Mouse (Mus musculus): ENCODE results near the gene Ankrd13d. TPM values are rescaled to one million over a fixed set of nuclear protein-coding genes. Genes with fewer than 3 reads are reported as not detected.

Ankrd13d gene
- total and polyA plus RNA-seq, 3 experiments: 0.96 to 2.6 TPM; not detected in 1

- Histone ChIP-seq H3K27ac (ENCODE audit: control insufficient read depth, low read depth, low read length) (peak overlapping the region; percentile 92; the same call in 1 of the 2 replicates), H3K4me1 (ENCODE audit: control insufficient read depth in 1 of 2, insufficient read depth in 2 of 2, low read length in 2 of 2) (peaks cover 17 to 33% of the 10 kb centered on the region in 2 experiments), H3K36me3 (ENCODE audit: control insufficient read depth in 1 of 2, insufficient read depth in 2 of 2, low read length in 2 of 2) (peaks cover 3 to 22% of the 10 kb centered on the region in 2 experiments; a peak in 3 of 4 replicates), H3K27me3 (ENCODE audit: control insufficient read depth in 1 of 2, insufficient read depth in 2 of 2, low read length in 2 of 2) (no peaks in the 10 kb centered on the region), H3K9ac (ENCODE audit: control insufficient read depth, low read depth, low read length, poor library complexity, severe bottlenecking) (no peak overlapping the region), H3K79me2 (ENCODE audit: control insufficient read depth, insufficient read depth, low read length, poor library complexity) (peaks cover 40% of the 10 kb centered on the region), H3K9me3 (replicated peaks; ENCODE audit: insufficient read depth, low read length) (no peaks in the 10 kb centered on the region), H3K4me3 (ENCODE audit: control insufficient read depth in 1 of 2, insufficient read depth in 1 of 2, low read depth in 2 of 2, low read length in 2 of 2) (no peak overlapping the region)
- TF ChIP-seq ZNF384 (IDR thresholded peaks at IDR 0.05; ENCODE audit: low read depth, low read length) (no peak), UBTF (IDR thresholded peaks at IDR 0.05; ENCODE audit: borderline replicate concordance, insufficient read depth, low read depth, low read length) (no peak), GABPA (IDR thresholded peaks at IDR 0.05; ENCODE audit: low read depth, low read length) (no peak), CHD1 (IDR thresholded peaks at IDR 0.05; ENCODE audit: low read depth, low read length) (no peak), NELFE (IDR thresholded peaks at IDR 0.05; ENCODE audit: low read depth, low read length) (no peak), POLR2A (IDR thresholded peaks at IDR 0.05; ENCODE audit: control insufficient read depth in 1 of 2, insufficient read depth in 1 of 2, low read depth in 1 of 2, low read length in 2 of 2, poor library complexity in 1 of 2) (no peak), MYC (IDR thresholded peaks at IDR 0.05; ENCODE audit: low read depth, low read length) (no peak), BHLHE40 (IDR thresholded peaks at IDR 0.05; ENCODE audit: borderline replicate concordance, low read depth, low read length) (no peak), HCFC1 (IDR thresholded peaks at IDR 0.05; ENCODE audit: low read depth, low read length) (no peak), TBP (IDR thresholded peaks at IDR 0.05; ENCODE audit: low read depth, low read length) (no peak), POLR2AphosphoS2 (IDR thresholded peaks at IDR 0.05; ENCODE audit: low read length) (no peak), ETS1 (IDR thresholded peaks at IDR 0.05; ENCODE audit: low read depth, low read length) (no peak), E2F4 (IDR thresholded peaks at IDR 0.05; ENCODE audit: borderline replicate concordance, low read depth, low read length) (no peak)
- no peak for DNase-seq (ENCODE audit: low read depth, low spot score)
Measured at GRCm38 (mm10) chr19:4295391-4295790, 12.5 kb upstream of the Ankrd13d start.

- H3K4me3 ChIP-seq (ENCODE audit: control insufficient read depth in 1 of 2, insufficient read depth in 1 of 2, low read depth in 2 of 2, low read length in 2 of 2): peak overlapping the region; percentile 8 to 33; a peak in 2 of 4 replicates
- peaks cover 10 to 26% of the 10 kb centered on the region in 2 experiments for H3K4me1 ChIP-seq (ENCODE audit: control insufficient read depth in 1 of 2, insufficient read depth in 2 of 2, low read length in 2 of 2)
- H3K36me3 ChIP-seq (ENCODE audit: control insufficient read depth in 1 of 2, insufficient read depth in 2 of 2, low read length in 2 of 2): peaks cover 5 to 17% of the 10 kb centered on the region in 2 experiments; a peak in 3 of 4 replicates
- H3K27ac ChIP-seq (ENCODE audit: control insufficient read depth, low read depth, low read length): peak overlapping the region; percentile 92
- no peaks in the 10 kb centered on the region for H3K27me3 ChIP-seq (ENCODE audit: control insufficient read depth in 1 of 2, insufficient read depth in 2 of 2, low read length in 2 of 2)
- DNase-seq (ENCODE audit: low read depth, low spot score): peak; percentile 96
- peaks cover 39% of the 10 kb centered on the region for H3K79me2 ChIP-seq (ENCODE audit: control insufficient read depth, insufficient read depth, low read length, poor library complexity)
- H3K9me3 ChIP-seq (replicated peaks; ENCODE audit: insufficient read depth, low read length): no peaks in the 10 kb centered on the region
- H3K9ac ChIP-seq (ENCODE audit: control insufficient read depth, low read depth, low read length, poor library complexity, severe bottlenecking): peak overlapping the region; percentile 59
- TF ChIP-seq TBP (IDR thresholded peaks at IDR 0.05; ENCODE audit: low read depth, low read length) (peak; percentile 54; the same call in 1 of the 2 replicates), UBTF (IDR thresholded peaks at IDR 0.05; ENCODE audit: borderline replicate concordance, insufficient read depth, low read depth, low read length) (no peak), NELFE (IDR thresholded peaks at IDR 0.05; ENCODE audit: low read depth, low read length) (peak; percentile 50), EP300 (IDR thresholded peaks at IDR 0.05; ENCODE audit: low read depth in 1 of 2, low read length in 2 of 2) (peak; percentile 83 to 90), ZMIZ1 (IDR thresholded peaks at IDR 0.05; ENCODE audit: low read depth, low read length) (peak; percentile 21; the same call in 1 of the 2 replicates), ZNF384 (IDR thresholded peaks at IDR 0.05; ENCODE audit: low read depth, low read length) (no peak; the same call in 1 of the 2 replicates), TAL1 (IDR thresholded peaks at IDR 0.05; ENCODE audit: low read length) (peak; percentile 23; the same call in 1 of the 2 replicates), KAT2A (conservative IDR thresholded peaks at IDR 0.05; ENCODE audit: low read depth, low read length) (peak; percentile 49), MAX (IDR thresholded peaks at IDR 0.05; ENCODE audit: low read length) (peak; percentile 66), MYB (IDR thresholded peaks at IDR 0.05; ENCODE audit: low read depth, low read length) (peak; percentile 95), POLR2AphosphoS2 (IDR thresholded peaks at IDR 0.05; ENCODE audit: low read length) (no peak), MEF2A (IDR thresholded peaks at IDR 0.05; ENCODE audit: extremely low read depth, insufficient replicate concordance, low read depth, low read length, poor library complexity, severe bottlenecking) (0 out of 2 replicates have a peak, but pooled peaks have one; percentile 34), MAZ (IDR thresholded peaks at IDR 0.05; ENCODE audit: low read depth, low read length) (peak; percentile 90), CTCF (IDR thresholded peaks at IDR 0.05 in 2 of 3, conservative IDR thresholded peaks at IDR 0.05 in 1 of 3; ENCODE audit: control insufficient read depth in 1 of 3, insufficient read depth in 1 of 3, low read depth in 2 of 3, low read length in 3 of 3, poor library complexity in 1 of 3, severe bottlenecking in 1 of 3) (no peak), ZC3H11A (IDR thresholded peaks at IDR 0.05; ENCODE audit: low read depth, low read length) (0 out of 2 replicates have a peak, but pooled peaks have one; percentile 16), MYC (IDR thresholded peaks at IDR 0.05; ENCODE audit: low read depth, low read length) (0 out of 2 replicates have a peak, but pooled peaks have one; percentile 52), GABPA (IDR thresholded peaks at IDR 0.05; ENCODE audit: low read depth, low read length) (no peak), POLR2AphosphoS5 (IDR thresholded peaks at IDR 0.05; ENCODE audit: borderline replicate concordance, low read depth, low read length) (no peak), CHD2 (IDR thresholded peaks at IDR 0.05; ENCODE audit: low read length) (peak; percentile 79), E2F4 (IDR thresholded peaks at IDR 0.05; ENCODE audit: borderline replicate concordance, low read depth, low read length) (no peak), ZKSCAN1 (IDR thresholded peaks at IDR 0.05; ENCODE audit: low read depth, low read length) (no peak), TCF12 (IDR thresholded peaks at IDR 0.05; ENCODE audit: low read depth, low read length) (peak; percentile 82), SIN3A (IDR thresholded peaks at IDR 0.05; ENCODE audit: low read length) (peak; percentile 96), HCFC1 (IDR thresholded peaks at IDR 0.05; ENCODE audit: low read depth, low read length) (peak; percentile 75)
Measured at GRCm38 (mm10) chr19:4294381-4295097, 11.6 kb upstream of the Ankrd13d start.
